Mouse (Mus musculus) forebrain, embryonic 13.5 days (tissue): Measurements from ENCODE around the gene Gramd1b. TPM values are rescaled to one million over a fixed set of nuclear protein-coding genes. Genes with fewer than 3 reads are reported as not detected.

ENCODE experiments used
- ATAC-seq: fragments of 200-750 bp; cut with Nextera tagmentation; 2 replicates; pipeline ENCODE4 v1.8.0; 2017
- H3K27ac ChIP-seq: fragments of 300-500 bp; sonication (generic); 2 replicates; pipeline ENCODE4 v1.5.1; 2015; ENCODE audit warnings: inconsistent platforms, mild to moderate bottlenecking, moderate library complexity
- H3K27me3 ChIP-seq: fragments of 300-500 bp; sonication (generic); 2 replicates; pipeline ENCODE4 v1.6.1; 2015; ENCODE audit warnings: mild to moderate bottlenecking, inconsistent platforms
- H3K36me3 ChIP-seq: fragments of 300-500 bp; sonication (generic); 2 replicates; pipeline ENCODE4 v1.6.1; 2015; ENCODE audit warnings: mild to moderate bottlenecking, inconsistent platforms; ENCODE audit not compliant: poor library complexity, severe bottlenecking
- H3K4me1 ChIP-seq: fragments of 300-500 bp; sonication (generic); 2 replicates; pipeline ENCODE4 v1.6.1; 2015; ENCODE audit warnings: inconsistent platforms
- H3K4me2 ChIP-seq: fragments of 300-500 bp; sonication (generic); 2 replicates; pipeline ENCODE4 v1.6.1; 2015; ENCODE audit warnings: inconsistent platforms, mild to moderate bottlenecking, moderate library complexity
- H3K4me3 ChIP-seq: fragments of 300-500 bp; sonication (generic); 2 replicates; pipeline ENCODE4 v1.5.1; 2015; ENCODE audit warnings: mild to moderate bottlenecking, inconsistent platforms
- H3K9ac ChIP-seq: fragments of 300-500 bp; sonication (generic); 2 replicates; pipeline ENCODE4 v1.6.1; 2015; ENCODE audit warnings: mild to moderate bottlenecking, inconsistent platforms
- H3K9me3 ChIP-seq: fragments of 300-500 bp; sonication (generic); replicated peaks from 2 replicates; pipeline ENCODE4 v1.6.1; 2016; ENCODE audit warnings: inconsistent platforms
- WGBS: fragments of 180-500 bp; shearing (Covaris S2); methylation state at CpG from one replicate; pipeline ENCODE4 v1.1.7; 2015; 5-methylcytosine and 5-hydroxymethylcytosine counted together
- polyA plus RNA-seq: library from polyadenylated mRNA; unstranded; fragments of >200 nt; fragmentation: Nextera tagmentation; extraction: Ambion mirVana; gene quantifications from 2 replicates; pipeline ENCODE4 v1.2.1, GENCODE M21; 2015

The Gramd1b gene
- polyA plus RNA-seq, 1 experiment from 2014 or later = 8.1 TPM

- H3K27me3 ChIP-seq = no peaks in the 10 kb centered on the region
- H3K4me2 ChIP-seq = no peak overlapping the region
- H3K9me3 ChIP-seq = no peaks in the 10 kb centered on the region
- H3K36me3 ChIP-seq = no peaks in the 10 kb centered on the region
- peak overlapping the region; percentile 27; the same call in 1 of the 2 replicates for H3K27ac ChIP-seq
- no peak overlapping the region for H3K9ac ChIP-seq
- ATAC-seq = no peak; the same call in 1 of the 2 replicates
- 0 out of 2 replicates have a peak, but pooled peaks cover 5% of the 10 kb centered on the region for H3K4me1 ChIP-seq
- no peak overlapping the region for H3K4me3 ChIP-seq
- 66% methylated on average over 15 of the region's 15 CpGs for WGBS
Measured at GRCm38 (mm10) chr9:40469403-40470137, 61.6 kb downstream of the Gramd1b start.

- H3K27me3 ChIP-seq = no peaks in the 10 kb centered on the region
- H3K4me3 ChIP-seq = no peak overlapping the region
- 78% methylated on average over 7 of the region's 7 CpGs for WGBS
- H3K36me3 ChIP-seq = no peaks in the 10 kb centered on the region
- no peak overlapping the region for H3K9ac ChIP-seq
- H3K4me1 ChIP-seq = 0 out of 2 replicates have a peak, but pooled peaks cover 5% of the 10 kb centered on the region
- H3K4me2 ChIP-seq = no peak overlapping the region
- no peak for ATAC-seq
- no peak overlapping the region for H3K27ac ChIP-seq
- H3K9me3 ChIP-seq = no peaks in the 10 kb centered on the region
Measured at GRCm38 (mm10) chr9:40466782-40467181, 64.4 kb downstream of the Gramd1b start.

- H3K4me2 ChIP-seq = no peak overlapping the region
- no peak overlapping the region for H3K4me3 ChIP-seq
- H3K36me3 ChIP-seq = no peaks in the 10 kb centered on the region
- WGBS = 93% methylated on average over 5 of the region's 5 CpGs
- no peaks in the 10 kb centered on the region for H3K27me3 ChIP-seq
- H3K9me3 ChIP-seq = no peaks in the 10 kb centered on the region
- ATAC-seq = no peak
- no peak overlapping the region for H3K27ac ChIP-seq
- 0 out of 2 replicates have a peak, but pooled peaks cover 5% of the 10 kb centered on the region for H3K4me1 ChIP-seq
- H3K9ac ChIP-seq = no peak overlapping the region
Measured at GRCm38 (mm10) chr9:40465596-40465995, 65.6 kb downstream of the Gramd1b start.

- H3K4me1 ChIP-seq = no peaks in the 10 kb centered on the region
- ATAC-seq = no peak
- no peak overlapping the region for H3K9ac ChIP-seq
- 70% methylated on average over 6 of the region's 6 CpGs for WGBS
- 0 out of 2 replicates have a peak, but pooled peaks cover 4% of the 10 kb centered on the region for H3K27me3 ChIP-seq
- no peak overlapping the region for H3K4me2 ChIP-seq
- no peak overlapping the region for H3K27ac ChIP-seq
- H3K9me3 ChIP-seq = no peaks in the 10 kb centered on the region
- no peak overlapping the region for H3K4me3 ChIP-seq
- no peaks in the 10 kb centered on the region for H3K36me3 ChIP-seq
Measured at GRCm38 (mm10) chr9:40462401-40462800, 68.8 kb downstream of the Gramd1b start.

- H3K27ac ChIP-seq = no peak overlapping the region
Measured at GRCm38 (mm10) chr9:40460781-40461180, 70.4 kb downstream of the Gramd1b start.

GRCm38 (mm10) chr9:40459304-40460280 lies 71.6 kb downstream of the Gramd1b start:
- Histone ChIP-seq H3K4me2 (no peak overlapping the region), H3K36me3 (no peaks in the 10 kb centered on the region), H3K27me3 (peaks cover 19% of the 10 kb centered on the region), H3K27ac (no peak overlapping the region), H3K4me3 (no peak overlapping the region), H3K4me1 (peaks cover 18% of the 10 kb centered on the region), H3K9ac (no peak overlapping the region), H3K9me3 (no peaks in the 10 kb centered on the region)
- 83% methylated on average over 5 of the region's 5 CpGs for WGBS
- no peak for ATAC-seq

More at GRCm38 (mm10) chr9:40460781-40461180, 70.4 kb downstream of the Gramd1b start:
- H3K4me3 ChIP-seq = no peak overlapping the region
- H3K9me3 ChIP-seq = no peaks in the 10 kb centered on the region
- WGBS = 57% methylated on average over 6 of the region's 6 CpGs
- peaks cover 9% of the 10 kb centered on the region; the same call in 1 of the 2 replicates for H3K4me1 ChIP-seq
- no peak overlapping the region for H3K9ac ChIP-seq
- H3K36me3 ChIP-seq = no peaks in the 10 kb centered on the region
- H3K4me2 ChIP-seq = no peak overlapping the region
- H3K27me3 ChIP-seq = 0 out of 2 replicates have a peak, but pooled peaks cover 13% of the 10 kb centered on the region
- no peak for ATAC-seq

GRCm38 (mm10) chr9:40458559-40459303 lies 72.5 kb downstream of the Gramd1b start:
- no peak for ATAC-seq
- H3K27me3 ChIP-seq = peaks cover 27% of the 10 kb centered on the region
- no peak overlapping the region for H3K27ac ChIP-seq
- no peak overlapping the region for H3K4me2 ChIP-seq
- H3K4me3 ChIP-seq = no peak overlapping the region
- no peaks in the 10 kb centered on the region for H3K9me3 ChIP-seq
- H3K4me1 ChIP-seq = peaks cover 18% of the 10 kb centered on the region
- H3K9ac ChIP-seq = no peak overlapping the region
- no peaks in the 10 kb centered on the region for H3K36me3 ChIP-seq
- 80% methylated on average over 4 of the region's 4 CpGs for WGBS

GRCm38 (mm10) chr9:40457448-40457847 lies 73.7 kb downstream of the Gramd1b start:
- no peak overlapping the region for H3K4me3 ChIP-seq
- no peak for ATAC-seq
- WGBS = 85% methylated on average over 5 of the region's 5 CpGs
- H3K4me2 ChIP-seq = no peak overlapping the region
- no peak overlapping the region for H3K9ac ChIP-seq
- H3K9me3 ChIP-seq = no peaks in the 10 kb centered on the region
- H3K36me3 ChIP-seq = no peaks in the 10 kb centered on the region
- H3K4me1 ChIP-seq = peaks cover 18% of the 10 kb centered on the region
- H3K27ac ChIP-seq = no peak overlapping the region
- peaks cover 32% of the 10 kb centered on the region for H3K27me3 ChIP-seq

GRCm38 (mm10) chr9:40456191-40456590 lies 75.0 kb downstream of the Gramd1b start:
- Histone ChIP-seq H3K4me2 (peak overlapping the region; percentile 91), H3K36me3 (no peaks in the 10 kb centered on the region), H3K9ac (peak overlapping the region; percentile 69), H3K9me3 (no peaks in the 10 kb centered on the region), H3K27me3 (peaks cover 32% of the 10 kb centered on the region), H3K4me3 (peak overlapping the region; percentile 58), H3K27ac (peak overlapping the region; percentile 42; the same call in 1 of the 2 replicates), H3K4me1 (peaks cover 18% of the 10 kb centered on the region)
- WGBS = 1% methylated on average over 7 of the region's 7 CpGs
- ATAC-seq = peak; percentile 87

GRCm38 (mm10) chr9:40455336-40456185 lies 75.6 kb downstream of the Gramd1b start:
- Histone ChIP-seq H3K27me3 (peaks cover 32% of the 10 kb centered on the region), H3K9ac (peak overlapping the region; percentile 69), H3K36me3 (no peaks in the 10 kb centered on the region), H3K27ac (peak overlapping the region; percentile 42; the same call in 1 of the 2 replicates), H3K4me2 (peak overlapping the region; percentile 91), H3K4me3 (peak overlapping the region; percentile 58), H3K9me3 (no peaks in the 10 kb centered on the region), H3K4me1 (peaks cover 18% of the 10 kb centered on the region)
- peak; percentile 75 for ATAC-seq
- WGBS = under 1% methylated on average over 77 of the region's 77 CpGs

- Histone ChIP-seq H3K9ac (peak overlapping the region; percentile 69), H3K4me2 (peak overlapping the region; percentile 91), H3K27ac (no peak overlapping the region), H3K36me3 (no peaks in the 10 kb centered on the region), H3K4me1 (peaks cover 18% of the 10 kb centered on the region), H3K4me3 (peak overlapping the region; percentile 58), H3K9me3 (no peaks in the 10 kb centered on the region), H3K27me3 (peaks cover 32% of the 10 kb centered on the region)
- ATAC-seq = no peak
- 2% methylated on average over 8 of the region's 8 CpGs for WGBS
Measured at GRCm38 (mm10) chr9:40455020-40455335, 76.2 kb downstream of the Gramd1b start.
